Mouse (Mus musculus): Measurements from ENCODE around the gene Gm609.
A peak's percentile ranks its signal among the peaks of the same experiment; 100 is the strongest.
"Not testable (repeated sequence)": the region's sequence is repeated elsewhere in the genome, so short reads cannot be mapped to it uniquely, and the experiment has no call there.

Gm609 gene

GRCm38 (mm10) chr16:45492927-45493326 lies at the start of gene Gm609:
TSS of gene Gm609 (minus strand) at chr16:45492969.
- DNase-seq, result no peak

- no peak for DNase-seq
Measured at GRCm38 (mm10) chr16:45542108-45542507, 49.3 kb upstream of the Gm609 start.

GRCm38 (mm10) chr16:45538342-45538741 lies 45.6 kb upstream of the Gm609 start:
- not testable (repeated sequence) for DNase-seq

GRCm38 (mm10) chr16:45535009-45535408 lies 42.2 kb upstream of the Gm609 start, which contains the start of gene Slc9c1:
TSS of gene Slc9c1 (plus strand) at chr16:45535309.
- no peak for DNase-seq

- DNase-seq, result no peak
Measured at GRCm38 (mm10) chr16:45531950-45532349, 39.2 kb upstream of the Gm609 start, which contains the start of gene Gm17783. TSS of gene Gm17783 (minus strand) at chr16:45532050.

- no peak for DNase-seq
Measured at GRCm38 (mm10) chr16:45525551-45525950, 32.8 kb upstream of the Gm609 start.

- DNase-seq, result no peak
Measured at GRCm38 (mm10) chr16:45495326-45495725, 2.6 kb upstream of the Gm609 start.

GRCm38 (mm10) chr16:45476991-45477390 lies 15.8 kb downstream of the Gm609 start:
- DNase-seq, result no peak

- not testable (repeated sequence) for DNase-seq
Measured at GRCm38 (mm10) chr16:45471836-45472235, 20.9 kb downstream of the Gm609 start.

GRCm38 (mm10) chr16:45454762-45455161 lies 38.0 kb downstream of the Gm609 start:
- no peak for DNase-seq

- DNase-seq, result no peak
Measured at GRCm38 (mm10) chr16:45437230-45437739, 55.5 kb downstream of the Gm609 start.

- no peak for DNase-seq
Measured at GRCm38 (mm10) chr16:45435591-45435990, 57.2 kb downstream of the Gm609 start.

- DNase-seq, result no peak
Measured at GRCm38 (mm10) chr16:45427651-45428050, 65.1 kb downstream of the Gm609 start.

- DNase-seq, result peak; percentile 7
Measured at GRCm38 (mm10) chr16:45413497-45413896, 79.3 kb downstream of the Gm609 start.

- not testable (repeated sequence) for DNase-seq
Measured at GRCm38 (mm10) chr16:45409064-45409446, 83.7 kb downstream of the Gm609 start.

- peak; percentile 62 for DNase-seq
Measured at GRCm38 (mm10) chr16:45408425-45409063, 84.2 kb downstream of the Gm609 start, which contains the start of gene Cd200. TSS of gene Cd200 (minus strand) at chr16:45409053.

GRCm38 (mm10) chr16:45407645-45408400 lies 84.9 kb downstream of the Gm609 start:
- no peak for DNase-seq

GRCm38 (mm10) chr16:45407091-45407490 lies 85.7 kb downstream of the Gm609 start:
- DNase-seq, result no peak

GRCm38 (mm10) chr16:45402951-45403350 lies 89.8 kb downstream of the Gm609 start:
- DNase-seq, result no peak

GRCm38 (mm10) chr16:45402036-45402435 lies 90.7 kb downstream of the Gm609 start:
- no peak for DNase-seq

- no peak for DNase-seq
Measured at GRCm38 (mm10) chr16:45399947-45400555, 92.7 kb downstream of the Gm609 start.

- DNase-seq, result no peak
Measured at GRCm38 (mm10) chr16:45399411-45399810, 93.4 kb downstream of the Gm609 start.

GRCm38 (mm10) chr16:45397440-45397839 lies 95.3 kb downstream of the Gm609 start:
- no peak for DNase-seq
